Mouse (Mus musculus) naive thymus-derived CD4-positive, alpha-beta T cell, adult 2 months (primary cell): ENCODE measurements around the gene Srpk2.
"Not testable (repeated sequence)": the region's sequence is repeated elsewhere in the genome, so short reads cannot be mapped to it uniquely, and the experiment has no call there.

ENCODE experiments used
- DNase-seq: peaks from one replicate; pipeline ENCODE4 v3.0.0-alpha.2; 2011; ENCODE audit warnings: low read depth

Gene Srpk2

DNA sequence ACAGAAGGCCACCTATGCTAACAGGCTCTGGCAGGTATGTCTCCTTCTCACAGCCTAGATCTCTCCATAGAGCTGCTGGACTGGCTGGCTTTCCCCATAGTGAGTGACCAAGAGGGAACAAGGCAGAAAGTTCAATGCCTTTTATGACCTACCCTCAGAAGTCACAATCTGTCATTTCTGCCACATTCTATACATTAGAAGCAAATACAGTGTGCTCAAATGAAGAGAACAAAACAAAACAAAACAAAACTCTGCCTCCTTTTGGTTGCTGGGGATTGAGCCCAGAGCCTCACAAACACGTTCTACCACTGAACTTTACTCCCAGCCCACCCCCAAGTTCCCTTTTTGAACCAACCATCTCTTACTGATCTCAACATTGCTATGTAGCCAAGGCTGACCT is at the start of gene Srpk2:
Gene Srpk2, minus strand, starts transcription at position 101 of the 400 bp plus-strand sequence.
- DNase-seq = no peak

DNA sequence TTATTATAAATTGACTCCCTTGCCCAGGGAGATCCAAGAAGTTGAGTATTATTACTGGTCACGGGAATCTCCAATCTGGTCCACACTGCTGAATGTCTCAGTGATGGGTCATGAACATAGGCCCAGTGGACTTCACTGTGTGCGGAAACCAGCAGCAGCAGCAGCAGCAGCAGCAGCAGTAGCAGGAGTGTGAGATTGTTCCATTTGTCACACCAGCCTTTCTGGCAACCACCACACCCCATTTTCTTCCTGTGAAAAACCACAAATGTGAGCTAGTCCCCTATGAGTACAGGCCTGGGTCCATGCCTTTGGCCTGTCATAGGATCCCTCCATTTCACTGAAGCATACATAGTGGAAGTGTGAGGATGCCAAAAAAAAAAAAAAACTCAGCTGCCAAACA is 37.5 kb upstream of the Srpk2 start:
- DNase-seq = peak; percentile 30

DNA sequence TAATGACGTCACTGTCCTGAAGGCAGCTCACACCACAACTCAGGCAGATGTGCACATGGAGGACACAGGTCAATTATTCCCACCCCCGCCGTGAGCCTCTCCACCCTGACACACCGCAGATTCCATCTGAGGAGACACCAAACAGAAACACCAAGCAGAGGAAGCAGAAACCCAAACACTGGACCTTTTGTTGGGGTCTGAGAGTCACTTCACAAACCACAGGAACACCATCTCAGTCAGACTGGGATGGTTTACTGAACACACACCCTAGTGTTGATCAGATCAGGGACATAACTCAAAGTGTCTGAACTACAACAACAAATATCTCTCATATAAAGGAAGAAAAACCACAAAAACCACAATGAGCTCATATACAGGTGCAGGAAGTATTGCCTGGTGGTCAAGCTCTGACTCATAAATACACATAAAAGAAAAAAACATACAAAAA is 34.5 kb upstream of the Srpk2 start:
- DNase-seq = peak; percentile 70

DNA sequence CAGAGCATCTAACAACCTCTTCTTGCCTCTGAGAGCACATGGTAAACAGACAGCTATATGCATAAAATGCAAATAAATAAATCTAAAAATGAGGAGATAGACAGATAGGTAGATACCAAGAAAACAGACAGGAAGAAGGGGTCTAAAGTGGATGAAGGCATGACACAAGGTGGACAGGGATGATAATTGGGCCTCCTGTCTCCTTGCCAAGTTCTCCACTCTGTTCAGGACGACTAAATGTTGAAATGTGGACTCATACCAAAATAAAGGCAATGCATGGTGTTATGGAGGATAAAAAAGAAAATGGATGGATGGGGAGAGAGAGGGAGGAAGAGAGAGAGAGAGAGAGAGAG is 33.7 kb upstream of the Srpk2 start:
- no peak for DNase-seq

DNA sequence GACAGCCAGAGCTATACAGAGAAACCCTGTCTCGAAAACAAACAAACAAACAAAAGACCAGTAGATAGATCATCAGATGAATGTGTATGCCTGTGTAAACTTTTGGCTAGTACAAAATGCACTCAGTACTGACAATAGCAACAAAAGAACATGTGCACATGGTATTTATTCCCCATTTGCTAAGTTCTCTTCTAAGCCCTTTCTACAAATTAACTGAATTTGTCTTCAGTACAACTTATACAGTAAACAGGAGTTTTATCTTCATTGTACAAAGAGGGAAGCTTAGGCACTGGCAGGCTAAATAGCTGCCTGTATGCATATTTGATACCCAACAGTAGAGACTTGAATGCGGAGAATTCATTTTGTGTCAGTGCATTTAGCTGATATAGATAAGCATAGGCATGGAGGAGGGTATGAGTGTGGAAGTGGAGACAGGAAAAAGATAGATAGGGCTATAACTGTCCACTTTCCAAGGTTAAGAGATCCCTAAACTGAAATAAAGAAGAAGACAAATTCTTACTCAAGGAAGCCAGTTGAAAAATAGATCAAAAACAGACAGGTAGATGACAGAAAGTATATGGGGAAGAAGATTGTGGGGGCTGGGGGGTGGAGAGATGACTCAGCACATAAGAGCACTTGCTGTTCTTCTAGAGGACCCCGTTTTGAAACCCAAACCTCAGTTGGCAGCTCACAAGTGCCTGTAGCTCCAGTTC is 33.2 kb upstream of the Srpk2 start:
- DNase-seq = no peak

DNA sequence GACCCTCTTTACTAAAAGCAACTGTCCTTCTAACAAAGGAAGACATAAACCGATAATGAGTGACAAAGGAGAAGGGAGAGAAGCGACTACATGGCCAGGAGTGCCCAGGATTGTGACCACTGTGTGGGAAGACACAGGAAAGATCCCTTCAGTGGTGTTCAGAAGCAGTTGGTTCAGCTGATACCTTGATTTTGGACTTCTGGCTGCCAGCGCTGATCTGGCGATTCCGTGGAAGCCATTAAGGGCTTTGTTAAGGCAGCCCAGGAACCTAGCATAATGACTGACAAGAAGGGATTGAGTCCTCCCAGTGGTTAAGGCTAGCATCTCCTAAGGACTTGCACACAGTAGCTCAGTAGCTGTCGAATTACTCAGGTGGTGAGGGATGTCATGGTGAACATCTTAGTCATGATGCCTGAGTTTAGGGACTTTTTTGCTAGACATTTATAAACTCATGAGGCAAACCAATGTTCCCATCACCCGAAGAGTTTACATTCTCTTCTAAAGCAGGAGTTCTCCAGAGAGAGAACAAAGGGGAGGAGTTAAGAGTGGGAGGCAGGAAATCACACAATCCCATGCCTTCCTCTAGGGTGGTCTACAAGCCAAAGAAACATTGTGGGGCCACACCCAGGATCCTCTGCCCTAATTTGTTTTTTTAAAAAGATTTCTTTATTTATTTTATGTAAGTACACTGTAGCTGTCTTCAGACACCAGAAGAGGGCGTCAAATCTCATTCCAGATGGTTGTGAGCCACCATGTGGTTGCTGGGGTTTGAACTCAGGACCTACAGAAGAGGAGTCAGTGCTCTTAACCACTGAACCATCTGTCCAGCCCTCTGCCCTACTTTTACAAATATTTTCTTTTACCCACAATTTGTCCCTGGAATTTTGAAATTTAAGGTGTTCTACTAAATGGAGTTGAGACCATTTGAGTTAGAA is 29.3 kb upstream of the Srpk2 start:
- DNase-seq = no peak

DNA sequence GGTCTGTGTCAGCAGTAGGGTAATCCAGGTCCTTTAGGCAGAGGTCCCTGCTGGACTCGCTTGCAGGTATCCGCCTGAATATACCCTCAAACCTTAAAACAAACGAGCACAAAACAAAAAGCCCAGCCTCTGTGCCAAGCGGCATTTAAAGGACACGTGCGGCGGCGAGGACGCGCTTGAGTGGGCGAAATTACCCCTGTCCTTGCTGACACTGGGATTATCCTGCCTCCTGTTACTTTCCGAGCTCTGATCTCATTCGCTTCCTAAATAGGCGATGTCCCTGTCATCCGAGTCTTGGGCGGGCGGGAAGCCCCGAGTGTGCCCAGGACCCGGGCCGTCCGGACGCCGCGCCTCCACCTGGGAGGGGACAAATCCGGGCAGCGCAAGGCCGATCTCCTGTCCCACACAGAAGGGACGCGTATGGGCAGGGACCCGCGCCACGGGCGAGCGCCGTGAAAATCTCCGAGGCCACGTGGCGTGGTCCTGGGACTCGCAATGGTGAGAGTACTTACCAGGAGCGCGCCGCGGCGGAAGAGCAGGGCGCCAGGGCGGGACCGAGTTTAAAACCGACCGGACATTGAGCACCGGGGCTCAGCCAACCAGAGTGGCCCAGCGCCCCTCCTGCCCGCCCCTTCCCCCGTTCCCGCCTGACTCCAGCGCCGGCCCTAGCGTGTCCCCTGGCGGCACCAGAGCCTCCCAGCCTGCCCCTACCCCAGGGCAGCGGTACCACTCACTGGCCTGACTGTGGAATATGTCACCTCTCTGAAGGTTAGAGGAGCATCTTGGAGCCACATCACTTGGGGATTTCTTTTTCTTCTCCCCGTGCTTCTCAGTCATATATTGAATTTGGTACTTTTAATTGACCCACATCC is 27.9 kb upstream of the Srpk2 start:
- DNase-seq = peak; percentile 61

DNA sequence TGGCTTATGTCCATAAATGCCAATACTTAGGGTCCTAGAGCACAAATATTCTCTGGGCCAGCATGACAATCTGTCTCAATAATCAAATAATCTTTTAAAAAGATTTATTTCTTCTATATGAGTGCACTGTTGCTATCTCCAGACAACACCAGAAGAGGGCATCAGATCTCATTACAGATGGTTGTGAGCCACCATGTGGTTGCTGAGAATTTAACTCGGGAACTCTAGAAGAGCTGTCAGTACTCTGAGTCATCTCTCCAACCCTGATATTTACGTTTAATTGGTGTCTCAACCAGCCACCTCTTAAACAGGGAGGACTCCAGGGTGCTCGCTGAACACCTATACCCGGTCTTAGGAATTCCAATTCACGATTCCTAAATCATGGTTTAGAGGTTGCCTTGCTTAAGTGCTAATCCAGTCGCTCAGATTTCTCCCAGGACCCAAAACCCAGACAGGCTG is 27.3 kb upstream of the Srpk2 start:
- peak; percentile 44 for DNase-seq

DNA sequence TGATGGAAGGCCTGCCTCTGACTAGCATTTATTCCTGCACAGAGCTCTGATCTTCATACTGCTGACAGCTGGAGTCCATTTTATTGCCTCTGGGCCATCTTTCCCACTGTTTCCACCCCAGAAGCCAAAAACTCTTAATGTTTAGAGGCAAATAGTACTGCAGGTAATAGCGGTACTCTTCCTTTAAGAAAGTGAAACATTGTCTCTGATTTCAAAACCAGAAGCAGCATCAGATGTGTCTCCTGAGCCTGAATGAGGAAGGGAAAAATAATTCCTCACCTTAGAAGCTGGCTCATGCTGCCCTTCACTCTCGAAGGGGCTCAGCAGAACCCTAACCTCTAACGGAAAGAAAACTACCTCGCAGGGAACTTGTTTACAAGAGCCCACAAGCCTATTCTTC is 26.8 kb upstream of the Srpk2 start:
- DNase-seq = no peak

DNA sequence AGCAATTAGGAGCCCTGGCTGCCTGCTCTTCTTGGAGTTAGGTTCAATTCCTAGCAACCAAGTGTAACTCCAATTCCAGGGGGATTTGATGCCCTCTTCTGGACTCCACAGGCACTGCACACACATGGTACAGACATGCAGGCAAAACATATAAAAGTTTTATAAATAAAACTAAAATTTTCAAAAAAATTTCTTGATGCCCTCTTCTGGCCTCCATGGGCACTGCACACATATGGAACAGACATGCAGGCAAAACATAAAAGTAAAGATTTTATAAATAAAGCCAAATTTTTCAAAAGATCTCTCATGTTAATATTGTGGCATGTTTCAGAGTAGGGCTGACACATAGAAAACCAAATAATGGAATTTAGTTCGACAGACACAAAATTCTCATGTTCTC is 25.2 kb upstream of the Srpk2 start:
- DNase-seq = no peak

DNA sequence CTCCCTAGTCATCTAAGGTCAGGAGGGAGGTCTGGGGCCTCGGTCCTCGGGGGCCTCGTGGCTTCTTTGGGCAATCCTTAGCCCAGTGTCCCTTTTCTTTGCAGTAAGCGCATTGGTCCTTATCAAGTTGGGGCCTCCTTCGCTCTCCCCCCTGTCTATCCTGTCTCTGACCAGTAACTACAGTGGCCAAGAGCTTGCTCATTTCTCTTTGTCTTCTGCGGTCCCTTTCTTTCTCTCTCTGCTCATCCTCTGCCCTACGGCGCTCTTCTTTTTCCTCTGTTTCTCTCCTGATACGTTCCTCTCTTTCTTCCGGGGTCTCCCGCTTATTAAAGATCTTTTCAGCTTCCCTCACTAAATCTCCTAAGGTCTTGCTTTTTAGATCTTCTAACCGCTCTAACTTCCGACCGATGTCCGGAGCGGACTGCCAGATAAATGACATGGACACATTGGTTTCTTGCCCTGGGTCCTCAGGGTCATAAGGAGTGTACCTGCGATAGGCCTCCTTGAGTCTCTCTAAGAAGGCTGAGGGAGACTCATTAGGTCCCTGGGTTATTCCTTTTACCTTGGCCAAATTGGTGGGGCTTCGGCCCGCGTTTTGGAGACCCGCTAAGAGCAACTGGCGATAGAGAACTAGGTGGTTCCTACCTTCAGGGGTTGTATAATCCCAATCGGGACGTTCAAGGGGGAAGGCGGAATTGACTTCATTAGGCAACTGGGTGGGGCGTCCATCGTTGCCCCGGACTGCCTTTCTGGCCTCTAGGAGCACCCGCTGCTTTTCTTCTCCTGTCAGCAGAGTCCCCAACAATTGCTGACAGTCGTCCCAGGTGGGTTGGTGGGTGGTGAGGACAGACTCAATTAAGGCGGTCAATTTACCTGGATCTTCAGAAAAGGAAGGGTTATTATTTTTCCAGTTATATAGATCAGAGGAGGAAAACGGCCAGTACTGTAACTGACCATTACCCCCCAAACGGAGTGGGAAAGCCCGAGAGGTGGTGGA is 22.5 kb upstream of the Srpk2 start:
- DNase-seq = not testable (repeated sequence)

DNA sequence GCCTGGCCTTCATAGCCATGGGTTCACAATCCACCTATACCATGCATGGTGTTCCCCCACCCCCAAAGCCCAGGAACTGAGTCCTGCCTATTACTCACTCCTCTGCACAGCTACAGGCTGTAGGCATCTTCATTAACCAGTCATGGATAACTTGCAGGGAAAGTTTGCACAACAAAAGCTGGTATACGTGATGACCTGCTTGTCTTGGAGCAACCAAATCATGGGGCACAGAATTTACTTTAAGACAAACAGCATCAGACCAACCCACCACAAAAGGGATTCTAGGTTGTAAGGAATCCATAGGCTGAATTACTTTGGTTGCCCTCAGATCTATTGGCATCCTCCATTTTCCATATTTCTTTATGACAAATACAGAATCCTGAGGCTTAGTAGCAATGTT is 13.0 kb upstream of the Srpk2 start:
- DNase-seq = no peak

DNA sequence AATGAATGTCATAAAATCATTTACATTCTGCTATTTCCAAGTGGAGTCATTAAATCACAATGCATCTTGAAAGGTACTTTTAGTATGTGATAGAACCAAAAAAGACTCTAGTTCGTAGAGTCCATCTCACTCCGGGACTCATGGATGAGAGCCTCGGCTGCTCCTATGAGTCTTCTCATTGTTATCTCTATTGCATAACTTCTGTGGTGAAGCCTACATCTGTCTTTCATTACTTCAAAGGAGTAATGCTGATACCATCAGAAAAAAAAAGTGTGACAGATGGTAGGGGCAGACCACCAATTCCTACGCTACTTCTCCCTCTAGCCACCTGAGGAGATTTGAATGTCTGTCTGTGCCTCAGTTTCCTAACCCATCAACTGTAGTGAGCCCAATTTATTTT is 986 bp downstream of the Srpk2 start:
- no peak for DNase-seq

DNA sequence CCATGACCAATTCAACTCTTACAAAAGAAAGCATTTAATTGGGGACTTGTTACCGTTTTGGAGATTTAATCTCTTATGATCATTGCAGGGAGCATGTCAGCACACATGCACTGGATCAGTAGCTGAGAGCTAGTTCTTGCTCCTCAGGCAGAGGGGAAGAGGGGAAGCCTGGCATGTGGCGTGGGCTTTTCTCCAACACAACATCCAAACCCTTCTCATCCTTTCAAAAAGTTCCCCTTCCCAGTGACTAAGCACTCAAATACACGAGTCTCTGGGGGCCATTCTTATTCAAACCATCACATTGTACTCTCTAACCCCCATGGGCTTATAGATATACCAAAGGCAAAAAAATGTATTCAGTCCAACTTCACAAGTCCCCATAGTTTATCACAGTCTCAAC is 5.4 kb downstream of the Srpk2 start:
- DNase-seq = no peak

DNA sequence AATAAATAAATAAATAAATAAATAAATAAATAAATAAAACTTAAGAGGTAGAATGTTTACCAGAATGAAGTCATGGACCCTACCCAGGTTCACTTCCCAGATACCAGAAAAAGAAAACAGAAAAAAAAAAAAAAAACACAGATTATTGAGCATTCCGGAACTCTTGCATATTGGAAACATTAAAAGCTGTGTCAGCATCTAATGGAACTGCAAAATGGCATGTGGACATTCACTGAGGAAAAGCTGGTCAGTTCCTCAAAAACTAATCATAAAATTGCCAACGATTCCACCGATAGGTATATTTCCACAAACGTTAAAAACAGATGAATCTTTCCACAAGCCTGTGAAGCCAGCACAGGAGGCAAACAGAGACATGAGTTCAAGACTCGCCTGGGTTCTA is 6.5 kb downstream of the Srpk2 start:
- DNase-seq = no peak

DNA sequence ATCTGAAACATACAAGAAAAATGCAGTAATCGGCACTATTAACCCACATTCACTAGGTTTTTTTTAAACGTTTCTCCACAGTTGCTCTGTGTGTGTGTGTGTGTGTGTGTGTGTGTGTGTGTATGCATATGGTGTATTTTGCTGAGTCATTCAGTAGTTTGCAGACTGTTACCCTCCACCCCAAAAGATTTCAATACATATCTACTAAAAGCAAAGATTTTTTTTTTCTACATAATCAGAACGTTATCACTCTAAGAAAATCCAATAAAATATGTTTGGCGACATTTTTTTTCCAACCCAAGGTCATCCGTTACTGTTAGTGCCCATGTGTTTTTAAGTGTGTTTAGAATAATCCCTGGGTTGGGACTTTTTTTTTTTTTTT is 7.4 kb downstream of the Srpk2 start:
- no peak for DNase-seq

DNA sequence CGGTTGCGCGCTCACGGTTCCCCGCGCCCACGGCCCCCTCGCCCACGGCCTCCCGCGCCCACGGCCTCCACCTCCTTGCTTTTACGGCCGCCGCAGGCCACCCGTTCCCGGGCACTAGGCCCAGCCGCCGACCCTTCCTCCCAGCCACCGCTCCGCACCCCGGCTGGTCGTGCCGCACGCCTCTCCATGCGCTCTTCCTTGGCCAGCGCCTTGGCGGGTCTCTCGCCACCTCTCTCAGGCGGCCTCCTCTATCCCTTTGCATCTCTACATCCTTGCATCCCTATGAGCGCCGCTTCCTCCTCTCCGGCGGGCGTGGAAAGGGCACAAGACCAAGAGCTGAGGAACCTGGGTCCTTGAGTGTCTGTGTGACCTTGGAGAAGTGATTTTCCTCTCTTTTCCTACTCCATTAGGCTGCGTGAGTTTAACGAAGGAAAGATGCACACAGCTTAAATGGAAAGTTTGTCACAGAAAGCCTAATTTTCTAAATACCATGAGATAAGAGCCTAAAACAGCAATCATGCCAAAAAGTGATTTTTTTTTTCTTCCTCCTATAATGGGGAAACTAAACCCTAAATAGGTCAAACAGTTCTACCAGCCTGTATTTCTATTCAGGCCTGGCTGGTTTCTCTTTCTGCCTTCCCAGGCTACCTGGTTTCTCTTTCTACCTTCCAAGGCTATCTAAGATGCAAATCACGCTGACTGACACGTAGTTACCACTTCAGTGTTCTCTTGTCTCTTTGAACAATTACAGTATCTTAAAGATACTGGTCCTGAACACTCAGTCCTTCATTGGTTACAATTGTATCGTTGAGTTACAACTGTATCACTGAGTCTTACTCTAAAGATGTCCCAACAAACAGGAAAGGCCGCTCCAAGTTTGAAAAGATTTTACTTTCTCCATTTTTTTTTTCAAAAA is 8.0 kb downstream of the Srpk2 start:
- peak; percentile 30 for DNase-seq

DNA sequence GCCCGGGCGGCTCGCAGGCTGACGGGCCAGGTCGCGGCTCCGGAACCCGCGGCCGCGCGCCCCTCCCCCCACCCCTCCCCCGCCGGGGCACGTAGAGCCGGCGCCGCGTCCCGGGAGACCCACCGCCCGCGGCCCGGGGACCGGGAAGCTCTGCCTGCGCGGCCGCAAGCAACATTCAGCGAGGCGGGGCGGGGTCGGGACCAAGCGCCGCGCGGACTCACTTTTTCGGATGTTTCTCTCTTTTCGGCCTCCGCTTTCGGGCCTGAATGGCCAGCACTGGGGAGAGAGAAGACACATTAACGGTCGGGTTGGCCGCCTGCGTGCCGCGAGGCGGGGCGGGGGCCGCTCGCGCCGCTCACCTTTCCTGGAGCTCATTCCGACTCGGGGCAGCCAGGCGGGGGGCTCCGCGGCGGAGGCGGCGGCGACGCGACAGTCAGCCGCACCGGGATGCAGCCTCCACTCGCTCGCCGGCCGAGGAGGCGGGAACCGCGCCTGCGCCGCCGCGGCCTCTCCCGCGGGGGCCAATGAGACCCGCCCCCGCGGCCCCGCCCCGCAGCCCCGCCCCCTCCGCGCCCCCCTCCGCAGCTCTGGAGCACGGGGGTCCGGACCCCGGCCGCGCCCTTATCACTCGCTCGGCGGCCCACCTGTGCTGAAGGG is 8.8 kb downstream of the Srpk2 start:
- DNase-seq = peak; percentile 48

DNA sequence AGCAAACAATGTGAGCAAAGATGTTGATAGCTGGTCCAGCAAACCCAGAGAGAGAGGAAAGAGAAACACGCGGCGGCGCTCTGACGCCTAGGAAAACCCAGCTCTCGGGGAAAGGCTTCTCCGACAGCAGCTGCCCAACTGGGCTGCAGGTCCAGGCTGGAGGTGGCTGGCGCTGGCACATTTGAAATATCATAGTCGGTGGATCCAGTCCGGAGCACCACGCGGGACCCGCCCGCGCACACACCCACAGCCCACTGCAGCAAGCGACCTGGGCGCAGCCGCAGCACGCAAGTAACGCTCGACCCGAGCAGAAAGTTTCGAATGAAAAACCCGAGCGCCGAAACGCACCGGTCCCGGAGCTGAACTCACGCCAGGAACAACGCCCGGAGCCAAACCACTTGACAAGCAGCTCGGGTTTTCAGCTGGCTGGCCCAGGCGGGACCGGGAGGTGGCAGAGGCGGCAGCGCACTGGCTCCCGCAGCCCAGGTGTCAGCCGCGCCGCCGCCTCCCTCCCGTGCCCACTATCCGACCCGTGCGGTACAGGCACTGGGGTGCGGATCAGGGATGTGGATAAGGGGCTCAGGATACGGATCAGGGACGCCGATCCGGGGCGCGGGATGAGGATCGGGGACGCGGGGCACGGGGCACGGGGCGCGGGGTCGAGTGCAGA is 9.5 kb downstream of the Srpk2 start:
- peak; percentile 56 for DNase-seq
